Mouse (Mus musculus) spleen, adult 2 months (tissue): ENCODE results near the gene Cpne2.

ENCODE experiments used
- CTCF ChIP-seq: fragments of 200-500 bp; IDR thresholded peaks from 2 replicates; pipeline ENCODE4 v1.5.1; 2011; ENCODE audit warnings: mild to moderate bottlenecking, inconsistent platforms; ENCODE audit not compliant: insufficient read depth, insufficient read length, insufficient replicate concordance; ENCODE audit errors: extremely low read depth
- POLR2A ChIP-seq: fragments of 200-500 bp; IDR thresholded peaks from 2 replicates; pipeline ENCODE4 v1.6.1; 2011; ENCODE audit warnings: low read depth, low read length, inconsistent platforms

GRCm38 (mm10) chr8:94518331-94518730 is 14.5 kb upstream of the Cpne2 start:
- TF ChIP-seq CTCF (no peak), POLR2A (no peak)
